Mouse (Mus musculus) midbrain, postnatal 0 days (tissue): ENCODE data around the gene Srgap2. TPM values are rescaled to one million over a fixed set of nuclear protein-coding genes. Genes with fewer than 3 reads are reported as not detected.

Experiments used
- ATAC-seq: fragments of 200-750 bp; cut with Nextera tagmentation; 2 replicates; pipeline ENCODE4 v1.8.0; 2017; ENCODE audit warnings: moderate number of reproducible peaks, mild to moderate bottlenecking, moderate TSS enrichment, moderate library complexity; ENCODE audit not compliant: low FRiP score
- DNase-seq: peaks from one replicate; pipeline ENCODE4 v3.0.0-alpha.2; 2015; ENCODE audit warnings: low spot score
- H3K27ac ChIP-seq: fragments of 300-500 bp; sonication (generic); 2 replicates; pipeline ENCODE4 v1.5.1; 2014; ENCODE audit warnings: low read depth, mild to moderate bottlenecking, low read length, mixed read lengths
- H3K27me3 ChIP-seq: fragments of 300-500 bp; sonication (generic); 2 replicates; pipeline ENCODE4 v1.6.1; 2014; ENCODE audit warnings: low read length, control low read depth, mixed read lengths; ENCODE audit not compliant: insufficient read depth
- H3K36me3 ChIP-seq: fragments of 300-500 bp; sonication (generic); 2 replicates; pipeline ENCODE4 v1.6.1; 2014; ENCODE audit warnings: low read length, control low read depth, mixed read lengths; ENCODE audit not compliant: insufficient read depth
- H3K4me1 ChIP-seq: fragments of 300-500 bp; sonication (generic); 2 replicates; pipeline ENCODE4 v1.6.1; 2014; ENCODE audit warnings: mild to moderate bottlenecking, control low read depth, antibody characterized with exemption, low read length, mixed read lengths; ENCODE audit not compliant: insufficient read depth
- H3K4me2 ChIP-seq: fragments of 300-500 bp; sonication (generic); 2 replicates; pipeline ENCODE4 v1.6.1; 2014; ENCODE audit warnings: low read depth, mild to moderate bottlenecking, low read length, mixed read lengths; ENCODE audit not compliant: poor library complexity, severe bottlenecking
- H3K4me3 ChIP-seq: fragments of 300-500 bp; sonication (generic); 2 replicates; pipeline ENCODE4 v1.5.1; 2014; ENCODE audit warnings: low read depth, mild to moderate bottlenecking, low read length, moderate library complexity
- H3K9ac ChIP-seq: fragments of 300-500 bp; sonication (generic); replicated peaks from 2 replicates; pipeline ENCODE4 v1.6.1; 2014; ENCODE audit warnings: mild to moderate bottlenecking, low read length, moderate library complexity, mixed read lengths; ENCODE audit not compliant: poor library complexity, severe bottlenecking
- H3K9me3 ChIP-seq: fragments of 300-500 bp; sonication (generic); 2 replicates; pipeline ENCODE4 v1.6.1; 2016; ENCODE audit warnings: low read length, control low read depth
- CTCF ChIP-seq: IDR thresholded peaks from 2 replicates; pipeline ENCODE4 v1.5.1; 2016; ENCODE audit warnings: antibody characterized with exemption, mild to moderate bottlenecking
- WGBS: fragments of 180-500 bp; shearing (Covaris S2); extraction: QIAGEN DNeasy Blood & Tissue Kit; methylation state at CpG from one replicate; pipeline ENCODE4 v1.1.7; 2014; 5-methylcytosine and 5-hydroxymethylcytosine counted together
- polyA plus RNA-seq: library from polyadenylated mRNA; unstranded; fragments of >200 nt; fragmentation: Nextera tagmentation; extraction: Ambion mirVana; gene quantifications from 2 replicates; pipeline ENCODE4 v1.2.1, GENCODE M21; 2015
- total RNA-seq: library from RNA; depleted of rRNA; stranded (reverse); fragments of >200 nt; gene quantifications from 2 replicates; pipeline ENCODE4 v1.2.3, GENCODE M21; 2014

Srgap2 gene
- total and polyA plus RNA-seq, 2 experiments from 2014 or later = 26.9 to 76.1 TPM

- no peak for DNase-seq
- Histone ChIP-seq H3K36me3 (no peaks in the 10 kb centered on the region), H3K27me3 (no peaks in the 10 kb centered on the region), H3K9me3 (no peaks in the 10 kb centered on the region), H3K4me1 (no peaks in the 10 kb centered on the region), H3K27ac (no peak overlapping the region), H3K4me3 (no peak overlapping the region), H3K4me2 (no peak overlapping the region), H3K9ac (no peak overlapping the region)
- TF ChIP-seq CTCF = no peak
- 78% methylated on average over 5 of the region's 5 CpGs for WGBS
- ATAC-seq = no peak
These were observed 40.9 kb downstream of the Srgap2 start for GRCm38 (mm10) chr1:131486094-131486850.

GRCm38 (mm10) chr1:131482242-131482641, 44.9 kb downstream of the Srgap2 start:
- ATAC-seq (no peak), DNase-seq (no peak)
- H3K4me2 ChIP-seq = no peak overlapping the region
- H3K27ac ChIP-seq = no peak overlapping the region
- no peak overlapping the region for H3K9ac ChIP-seq
- no peaks in the 10 kb centered on the region for H3K4me1 ChIP-seq
- no peak overlapping the region for H3K4me3 ChIP-seq
- WGBS = 83% methylated on average over 3 of the region's 3 CpGs
- no peak for TF ChIP-seq CTCF
- H3K9me3 ChIP-seq = no peaks in the 10 kb centered on the region
- H3K27me3 ChIP-seq = no peaks in the 10 kb centered on the region
- H3K36me3 ChIP-seq = no peaks in the 10 kb centered on the region

DNA sequence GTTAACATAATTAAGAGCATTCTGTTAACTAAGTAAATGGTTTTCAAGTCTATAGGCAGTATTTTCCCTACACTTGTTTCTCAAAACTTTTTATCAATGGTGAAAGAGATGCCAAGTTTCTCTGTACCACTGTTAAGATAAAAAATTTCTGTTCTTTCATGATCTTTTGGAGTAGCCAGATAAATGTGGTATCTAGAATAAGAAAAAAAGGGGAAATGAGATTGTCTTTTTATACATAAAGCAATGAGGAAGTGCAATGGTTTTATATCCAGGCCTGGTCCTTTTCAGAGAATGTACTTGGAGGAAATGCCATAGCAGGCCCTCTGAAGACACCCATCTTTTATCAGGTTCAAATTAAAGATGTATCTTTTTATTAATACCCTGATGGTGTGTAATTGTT, 45.8 kb downstream of the Srgap2 start:
- no peaks in the 10 kb centered on the region for H3K36me3 ChIP-seq
- no peak for ATAC-seq
- no peak overlapping the region for H3K9ac ChIP-seq

DNA sequence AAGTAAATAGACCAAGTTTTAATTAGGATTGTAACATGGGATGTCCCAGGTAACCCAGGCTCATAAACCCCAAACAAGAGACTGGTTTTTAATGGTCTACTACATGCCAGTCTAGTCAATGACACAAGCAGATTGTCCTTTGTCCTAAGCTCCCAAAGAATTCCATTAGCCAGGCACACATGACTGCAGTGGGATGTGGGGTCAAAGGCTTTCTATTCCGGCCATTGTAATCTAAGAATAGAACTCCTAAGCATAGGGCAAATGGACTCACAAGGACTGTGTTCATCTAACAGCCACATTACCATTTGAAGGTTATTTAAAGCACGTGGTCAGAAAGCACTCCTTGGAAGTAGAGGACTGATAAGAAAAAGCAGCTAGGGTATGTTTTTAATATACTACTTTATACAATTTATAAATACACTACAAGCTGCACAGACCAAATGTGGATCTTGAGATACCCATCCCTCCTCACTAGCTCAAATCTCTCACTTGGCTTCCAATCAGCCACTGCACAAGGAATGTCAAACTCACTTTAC, 48.3 kb downstream of the Srgap2 start:
- no peak overlapping the region for H3K4me3 ChIP-seq
- H3K27me3 ChIP-seq = no peaks in the 10 kb centered on the region
- no peak overlapping the region for H3K9ac ChIP-seq
- H3K4me1 ChIP-seq = no peaks in the 10 kb centered on the region
- H3K27ac ChIP-seq = no peak overlapping the region
- no peaks in the 10 kb centered on the region for H3K9me3 ChIP-seq
- H3K4me2 ChIP-seq = no peak overlapping the region
- no peak for DNase-seq
- no peaks in the 10 kb centered on the region for H3K36me3 ChIP-seq
- 35% methylated on average over 2 of the region's 2 CpGs for WGBS
- ATAC-seq = no peak
- TF ChIP-seq CTCF = no peak

More for the DNA sequence above, 45.8 kb downstream of the Srgap2 start:
- H3K9me3 ChIP-seq = no peaks in the 10 kb centered on the region
- H3K27me3 ChIP-seq = no peaks in the 10 kb centered on the region
- no peak overlapping the region for H3K4me3 ChIP-seq
- no peak for TF ChIP-seq CTCF
- H3K4me2 ChIP-seq = no peak overlapping the region
- no peak for DNase-seq
- H3K4me1 ChIP-seq = no peaks in the 10 kb centered on the region
- no peak overlapping the region for H3K27ac ChIP-seq

- no peak overlapping the region for H3K4me3 ChIP-seq
- no peaks in the 10 kb centered on the region for H3K9me3 ChIP-seq
- H3K27ac ChIP-seq = no peak overlapping the region
- no peak for ATAC-seq
- no peaks in the 10 kb centered on the region for H3K27me3 ChIP-seq
- no peak for DNase-seq
- no peak overlapping the region for H3K9ac ChIP-seq
- H3K36me3 ChIP-seq = no peaks in the 10 kb centered on the region
- no peak overlapping the region for H3K4me2 ChIP-seq
- no peak for TF ChIP-seq CTCF
- no peaks in the 10 kb centered on the region for H3K4me1 ChIP-seq
These were observed 51.8 kb downstream of the Srgap2 start for GRCm38 (mm10) chr1:131475306-131475705.

GRCm38 (mm10) chr1:131473631-131474118, 53.5 kb downstream of the Srgap2 start:
- DNase-seq (peak; percentile 31), ATAC-seq (no peak)
- Histone ChIP-seq H3K4me2 (no peak overlapping the region), H3K27ac (no peak overlapping the region), H3K36me3 (no peaks in the 10 kb centered on the region), H3K9me3 (no peaks in the 10 kb centered on the region), H3K9ac (no peak overlapping the region), H3K4me1 (no peaks in the 10 kb centered on the region), H3K4me3 (no peak overlapping the region), H3K27me3 (no peaks in the 10 kb centered on the region)
- TF ChIP-seq CTCF = no peak
